Mouse (Mus musculus): ENCODE measurements around the gene Olfr521.
"Not testable (repeated sequence)": the region's sequence is repeated elsewhere in the genome, so short reads cannot be mapped to it uniquely, and the experiment has no call there.

DNA sequence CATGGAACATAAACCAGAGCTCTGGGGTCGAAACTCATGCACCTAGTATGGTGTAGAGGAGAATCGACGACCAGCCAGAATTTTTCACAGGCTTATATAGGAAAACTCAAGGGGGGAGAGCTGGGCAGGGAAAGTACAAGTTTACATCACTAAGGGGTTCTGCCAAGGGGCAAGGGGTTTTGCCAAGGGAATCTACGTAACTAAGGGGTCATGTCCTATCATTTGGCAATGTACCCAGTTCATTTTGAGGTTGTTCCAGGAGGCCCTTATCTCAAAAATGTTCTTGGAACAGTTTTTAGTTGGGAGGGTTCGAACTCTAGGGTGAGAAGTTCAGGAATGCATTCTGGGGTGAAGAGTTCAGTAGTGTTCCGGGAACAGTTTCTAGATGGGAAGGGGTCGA, 43.7 kb downstream of the Olfr521 start:
- not testable (repeated sequence) for TF ChIP-seq CTCF (conservative IDR thresholded peaks at IDR 0.05; ENCODE audit: insufficient read depth, insufficient read length, low read depth, low read length); POLR2A (IDR thresholded peaks at IDR 0.05; ENCODE audit: low read depth, low read length)
